In genomic region chr7:19271238-19272172, GRCm38 (mm10) we compare ENCODE assay signal across 8 mouse cellular contexts. TPM values are rescaled to one million over a fixed set of nuclear protein-coding genes. Genes with fewer than 3 reads are reported as not detected.
DNase-seq lines count a peak whose midpoint lies in the region; ATAC-seq and TF ChIP-seq lines count a peak whose summit lies in the region.

Vasp (minus strand) TSS chr7:19271817.

- H3K4me3 ChIP-seq in cortical plate, adult 2 months (ENCODE audit: insufficient read depth, low read length), result peak within 1 kb of the TSS; percentile 56
- peak within 1 kb of the TSS; percentile 94 for H3K4me3 ChIP-seq in hindbrain, postnatal 0 days (ENCODE audit: low read length)
- peak within 1 kb of the TSS; percentile 98 for H3K4me3 ChIP-seq in left cerebral cortex, adult 2 months

- under 1% methylated on average over 60 of the region's 62 CpGs for WGBS in hindbrain, postnatal 0 days

- no peaks in the 10 kb centered on the region for H3K4me1 ChIP-seq in cortical plate, adult 2 months (ENCODE audit: control insufficient read depth, insufficient read depth, low read length)
- peaks cover 16% of the 10 kb centered on the region for H3K4me1 ChIP-seq in hindbrain, postnatal 0 days (ENCODE audit: insufficient read depth, low read length)

- no peaks in the 10 kb centered on the region for H3K36me3 ChIP-seq in hindbrain, postnatal 0 days (ENCODE audit: insufficient read depth, low read length)

- ATAC-seq in hindbrain, postnatal 0 days, result peak; percentile 81
- ATAC-seq in megakaryocyte, adult 5-6 weeks (ENCODE audit: poor library complexity, severe bottlenecking), result peak; percentile 64

- intact Hi-C loops in left cerebral cortex, adult 2 months (cut with DNase I), result no loop called here

- H3K9me3 ChIP-seq in hindbrain, postnatal 0 days (ENCODE audit: low read length), result no peaks in the 10 kb centered on the region

- peak within 1 kb of the TSS; percentile 97 for H3K4me2 ChIP-seq in hindbrain, postnatal 0 days (ENCODE audit: low read depth, low read length)

- H3K9ac ChIP-seq in hindbrain, postnatal 0 days (replicated peaks; ENCODE audit: low read length), result peak within 1 kb of the TSS; percentile 81

- peak within 1 kb of the TSS; percentile 11; the same call in 1 of the 2 replicates for H3K27ac ChIP-seq in cortical plate, adult 2 months (ENCODE audit: insufficient read depth, low read length)
- peak within 1 kb of the TSS; percentile 81 for H3K27ac ChIP-seq in hindbrain, postnatal 0 days
- H3K27ac ChIP-seq in left cerebral cortex, adult 2 months, result peak within 1 kb of the TSS; percentile 72

- DNase-seq in adipocyte (ENCODE audit: low spot score), result peak; percentile 77
- peak; percentile 59 to 70 for DNase-seq in gastrocnemius, adult 8-10 months (ENCODE audit: low spot score in 2 of 2)
- peak; percentile 91 for DNase-seq in hindbrain, postnatal 0 days (ENCODE audit: low spot score)
- DNase-seq in left cerebral cortex, adult 2 months (ENCODE audit: extremely low spot score in 1 of 2, low spot score in 2 of 2), result peak; percentile 84 to 85
- DNase-seq in right cerebral cortex, adult 2 months (ENCODE audit: low spot score in 2 of 2), result peak; percentile 87 to 90
- peak; percentile 63 for DNase-seq in urinary bladder, postnatal 10 days (ENCODE audit: low spot score)

- no peaks in the 10 kb centered on the region for H3K27me3 ChIP-seq in hindbrain, postnatal 0 days (ENCODE audit: insufficient read depth, low read length)

- TF ChIP-seq CTCF in cortical plate, adult 2 months (IDR thresholded peaks at IDR 0.05; ENCODE audit: extremely low read depth, insufficient read depth, low read length), result no peak
- TF ChIP-seq CTCF in hindbrain, postnatal 0 days (IDR thresholded peaks at IDR 0.05; ENCODE audit: low read depth), result peak; percentile 14; the same call in 1 of the 2 replicates
- TF ChIP-seq CTCF in left cerebral cortex, adult 2 months (IDR thresholded peaks at IDR 0.05), result no peak

- TF ChIP-seq POLR2A in cortical plate, adult 2 months (IDR thresholded peaks at IDR 0.05; ENCODE audit: extremely low read depth, insufficient read depth, low read length), result peak; percentile 63

RNA-seq across cellular contexts. Expression of gene Vasp, which starts in this region (rescaled TPM):
- 15.3 and 16.5 TPM in 2 replicates for polyA plus RNA-seq in cortical plate, adult 2 months (2012; rRNA removed)
- 10 to 100 TPM in 3 of 4 experiments, 1 to 10 TPM in 1; 7.1 to 19.7 (median 15.0) TPM for total RNA-seq in gastrocnemius, adult 8-10 months (2022)
- 62.6 and 68.3 TPM in 2 replicates for total RNA-seq in hindbrain, postnatal 0 days (2014; rRNA removed)
- 35.5 and 37.0 TPM in 2 replicates for polyA plus RNA-seq in hindbrain, postnatal 0 days (2015; fragmentation: Nextera tagmentation; extraction: Ambion mirVana)
- total RNA-seq in left cerebral cortex, adult 2 months (2021), result 10 to 100 TPM; 13.2 to 14.6 TPM
- total RNA-seq in megakaryocyte, adult 5-6 weeks (2015), result 122 and 129 TPM in 2 replicates
- 180 and 227 TPM in 2 replicates for total RNA-seq in megakaryocyte, adult 5-6 weeks (2017)

Comparison
In these comparisons a context has a peak if more than half of its experiments do, and no peak if none do; other contexts are left out.
1. Peak in every context shown above with its lines: DNase-seq, ATAC-seq, H3K4me3 ChIP-seq and H3K27ac ChIP-seq.
2. H3K27ac ChIP-seq: peak in every context shown above with its lines; median percentile 81 in hindbrain, postnatal 0 days; 72 in left cerebral cortex, adult 2 months; 11 in cortical plate, adult 2 months.